Mouse (Mus musculus): ENCODE data around the gene Oxld1. TPM values are rescaled to one million over a fixed set of nuclear protein-coding genes. Genes with fewer than 3 reads are reported as not detected.

Gene Oxld1
- polyA plus RNA-seq, 1 experiment = 5.8 TPM

DNA sequence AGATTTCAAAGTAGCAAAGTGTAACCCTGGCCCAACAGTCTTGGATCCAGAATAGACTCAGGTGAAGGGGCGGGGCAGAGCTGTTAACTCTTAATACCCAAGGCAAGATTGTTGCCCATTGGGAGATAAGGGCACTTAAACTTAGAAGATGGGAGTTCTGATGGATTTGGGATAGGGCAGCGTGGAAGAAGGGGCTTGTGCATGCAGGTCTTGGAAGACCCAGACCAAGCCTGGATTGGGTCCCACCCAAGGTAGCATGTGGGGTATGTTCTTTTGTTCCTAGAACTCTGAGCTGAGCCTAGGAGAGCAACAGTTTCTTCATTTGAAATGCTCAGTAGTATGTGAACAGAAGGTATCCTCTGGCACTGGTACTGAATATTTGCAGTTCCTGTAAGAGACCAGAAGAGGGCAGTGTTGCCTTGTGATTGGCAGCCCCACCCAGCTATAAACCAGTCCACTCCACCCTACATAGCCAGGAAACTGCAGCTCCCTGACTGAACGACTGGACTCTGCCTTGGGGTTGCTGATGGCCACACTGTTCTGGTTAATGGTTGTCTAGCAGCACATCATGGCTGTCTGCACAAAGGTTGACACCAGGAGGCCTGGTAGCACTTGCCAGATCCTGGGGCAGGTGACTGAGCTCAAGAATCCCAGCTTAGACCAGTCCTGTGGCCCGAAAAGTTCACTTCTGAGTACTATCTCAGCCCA, 31.3 kb upstream of the Oxld1 start:
- TF ChIP-seq EP300 (IDR thresholded peaks at IDR 0.05; ENCODE audit: insufficient read depth, low read depth, low read length) (0 out of 2 replicates have a peak, but pooled peaks have one; percentile 24), POLR2A (IDR thresholded peaks at IDR 0.05; ENCODE audit: insufficient read depth, low read length) (no peak), CTCF (IDR thresholded peaks at IDR 0.05; ENCODE audit: low read depth, low read length) (peak; percentile 78)
- Histone ChIP-seq H3K4me1 (ENCODE audit: control insufficient read depth, insufficient read depth, low read length) (peaks cover 2% of the 10 kb centered on the region), H3K9me3 (replicated peaks; ENCODE audit: control insufficient read depth, insufficient read depth, low read length, poor library complexity, severe bottlenecking) (no peaks in the 10 kb centered on the region), H3K27me3 (ENCODE audit: control insufficient read depth, insufficient read depth, low read length, poor library complexity, severe bottlenecking) (no peaks in the 10 kb centered on the region), H3K27ac (ENCODE audit: insufficient read depth, low read length) (no peak overlapping the region), H3K4me3 (ENCODE audit: low read depth, low read length) (no peak overlapping the region), H3K36me3 (ENCODE audit: control insufficient read depth, insufficient read depth, low read length, poor library complexity, severe bottlenecking) (peaks cover 32% of the 10 kb centered on the region), H3K9ac (ENCODE audit: low read depth, poor library complexity, severe bottlenecking) (no peak overlapping the region)

DNA sequence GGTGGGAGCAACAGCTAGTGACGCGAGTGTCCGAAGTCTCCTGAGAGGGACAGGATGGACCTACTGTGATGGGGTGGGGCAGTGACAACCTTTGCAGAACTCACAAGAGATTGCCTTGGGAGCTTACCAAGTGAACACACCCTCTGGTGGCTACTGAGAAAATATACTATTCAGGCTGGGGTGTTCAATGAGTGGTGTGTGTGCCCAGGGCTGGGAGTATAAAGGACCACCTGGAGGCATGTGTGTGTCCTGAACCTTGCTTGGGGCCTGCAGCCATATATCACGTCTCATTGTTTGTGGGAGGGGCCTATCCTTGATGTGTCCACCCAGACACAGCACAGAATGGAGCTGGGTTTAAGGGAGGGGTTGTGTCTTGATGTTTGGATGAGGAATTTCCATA, 30.6 kb upstream of the Oxld1 start:
- TF ChIP-seq EP300 (IDR thresholded peaks at IDR 0.05; ENCODE audit: insufficient read depth, low read depth, low read length) (no peak), CTCF (IDR thresholded peaks at IDR 0.05; ENCODE audit: low read depth, low read length) (no peak), POLR2A (IDR thresholded peaks at IDR 0.05; ENCODE audit: insufficient read depth, low read length) (no peak)
- H3K27ac ChIP-seq (ENCODE audit: insufficient read depth, low read length) = no peak overlapping the region

DNA sequence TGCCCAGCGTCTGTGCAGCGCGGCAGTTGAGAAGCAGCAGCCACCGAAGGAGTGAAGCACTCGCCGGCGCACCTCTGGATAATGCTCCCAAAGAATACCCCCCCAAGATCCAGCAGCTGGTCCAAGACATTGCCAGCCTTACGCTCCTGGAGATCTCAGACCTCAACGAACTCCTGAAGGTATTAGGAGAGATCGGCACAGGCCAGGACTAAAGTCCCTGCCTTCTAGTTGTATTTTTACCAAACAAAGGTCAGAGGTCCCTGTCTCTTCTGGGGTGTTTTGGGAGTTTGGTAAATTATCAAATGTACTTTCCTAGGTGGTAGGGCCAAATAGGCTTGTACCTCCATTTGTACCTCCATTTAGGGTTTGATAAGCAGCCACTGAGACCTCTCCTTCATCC, 27.4 kb upstream of the Oxld1 start:
- Histone ChIP-seq H3K4me1 (ENCODE audit: control insufficient read depth, insufficient read depth, low read length) (peaks cover 2% of the 10 kb centered on the region), H3K27me3 (ENCODE audit: control insufficient read depth, insufficient read depth, low read length, poor library complexity, severe bottlenecking) (no peaks in the 10 kb centered on the region), H3K36me3 (ENCODE audit: control insufficient read depth, insufficient read depth, low read length, poor library complexity, severe bottlenecking) (peaks cover 32% of the 10 kb centered on the region), H3K27ac (ENCODE audit: insufficient read depth, low read length) (0 out of 2 replicates have a peak overlapping the region, but pooled peaks have one; percentile 5), H3K4me3 (ENCODE audit: low read depth, low read length) (peak overlapping the region; percentile 97), H3K9me3 (replicated peaks; ENCODE audit: control insufficient read depth, insufficient read depth, low read length, poor library complexity, severe bottlenecking) (no peaks in the 10 kb centered on the region), H3K9ac (ENCODE audit: low read depth, poor library complexity, severe bottlenecking) (peak overlapping the region; percentile 87)
- TF ChIP-seq EP300 (IDR thresholded peaks at IDR 0.05; ENCODE audit: insufficient read depth, low read depth, low read length) = no peak
- TF ChIP-seq POLR2A (IDR thresholded peaks at IDR 0.05; ENCODE audit: insufficient read depth, low read length) = no peak
- no peak for TF ChIP-seq CTCF (IDR thresholded peaks at IDR 0.05; ENCODE audit: low read depth, low read length)

More for the DNA sequence above, 30.6 kb upstream of the Oxld1 start:
- no peaks in the 10 kb centered on the region for H3K27me3 ChIP-seq (ENCODE audit: control insufficient read depth, insufficient read depth, low read length, poor library complexity, severe bottlenecking)
- H3K36me3 ChIP-seq (ENCODE audit: control insufficient read depth, insufficient read depth, low read length, poor library complexity, severe bottlenecking) = peaks cover 32% of the 10 kb centered on the region
- H3K4me1 ChIP-seq (ENCODE audit: control insufficient read depth, insufficient read depth, low read length) = peaks cover 2% of the 10 kb centered on the region
- H3K4me3 ChIP-seq (ENCODE audit: low read depth, low read length) = no peak overlapping the region
- no peaks in the 10 kb centered on the region for H3K9me3 ChIP-seq (replicated peaks; ENCODE audit: control insufficient read depth, insufficient read depth, low read length, poor library complexity, severe bottlenecking)
- H3K9ac ChIP-seq (ENCODE audit: low read depth, poor library complexity, severe bottlenecking) = no peak overlapping the region

DNA sequence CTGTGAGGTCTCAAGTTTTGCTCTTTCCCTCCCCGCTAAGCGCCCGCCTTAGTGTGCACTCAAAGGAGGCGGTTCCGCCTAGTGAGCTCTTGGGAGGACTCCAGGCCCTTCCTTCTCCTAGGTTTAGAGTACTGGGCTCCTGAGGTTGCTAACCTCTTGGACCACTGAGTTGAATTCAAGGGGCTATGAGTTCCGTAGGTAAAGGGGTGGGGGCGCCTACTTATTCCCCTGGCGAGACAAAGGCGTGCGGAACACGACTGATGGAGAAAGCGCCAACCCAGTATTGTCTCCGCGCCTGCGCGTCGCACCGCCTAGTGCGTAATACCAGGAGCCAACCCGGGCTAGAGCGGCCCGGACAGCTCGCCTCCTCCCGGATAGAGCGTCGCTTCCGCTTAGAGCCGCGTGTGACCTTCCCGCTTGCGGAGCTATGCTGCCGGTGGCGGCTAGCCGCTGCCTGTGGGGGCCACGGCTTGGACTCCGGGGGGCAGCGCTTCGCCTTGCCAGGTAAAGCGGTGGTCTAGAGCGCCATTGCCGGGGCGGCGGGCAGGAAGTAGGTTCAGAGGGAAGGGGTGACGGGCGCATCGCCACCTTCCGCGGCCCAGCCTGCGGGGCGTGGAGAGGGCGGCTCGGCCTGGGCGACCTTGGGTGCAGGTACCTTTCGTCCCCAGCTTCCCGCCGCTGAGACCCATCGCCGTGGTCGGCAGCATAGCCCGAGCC, 26.6 kb upstream of the Oxld1 start, which contains the start of gene Mrpl12:
Gene Mrpl12 (plus strand): TSS at position 349 of the 717 bp plus-strand sequence.
- Histone ChIP-seq H3K9me3 (replicated peaks; ENCODE audit: control insufficient read depth, insufficient read depth, low read length, poor library complexity, severe bottlenecking) (no peaks in the 10 kb centered on the region), H3K4me1 (ENCODE audit: control insufficient read depth, insufficient read depth, low read length) (peaks cover under 1% of the 10 kb centered on the region), H3K27ac (ENCODE audit: insufficient read depth, low read length) (peak within 1 kb of the TSS; percentile 42), H3K9ac (ENCODE audit: low read depth, poor library complexity, severe bottlenecking) (peak within 1 kb of the TSS; percentile 87), H3K36me3 (ENCODE audit: control insufficient read depth, insufficient read depth, low read length, poor library complexity, severe bottlenecking) (peaks cover 31% of the 10 kb centered on the region), H3K27me3 (ENCODE audit: control insufficient read depth, insufficient read depth, low read length, poor library complexity, severe bottlenecking) (no peaks in the 10 kb centered on the region), H3K4me3 (ENCODE audit: low read depth, low read length) (peak within 1 kb of the TSS; percentile 97)
- peak; percentile 48 for TF ChIP-seq POLR2A (IDR thresholded peaks at IDR 0.05; ENCODE audit: insufficient read depth, low read length)
- TF ChIP-seq EP300 (IDR thresholded peaks at IDR 0.05; ENCODE audit: insufficient read depth, low read depth, low read length) = 0 out of 2 replicates have a peak, but pooled peaks have one; percentile 14
- no peak for TF ChIP-seq CTCF (IDR thresholded peaks at IDR 0.05; ENCODE audit: low read depth, low read length)

DNA sequence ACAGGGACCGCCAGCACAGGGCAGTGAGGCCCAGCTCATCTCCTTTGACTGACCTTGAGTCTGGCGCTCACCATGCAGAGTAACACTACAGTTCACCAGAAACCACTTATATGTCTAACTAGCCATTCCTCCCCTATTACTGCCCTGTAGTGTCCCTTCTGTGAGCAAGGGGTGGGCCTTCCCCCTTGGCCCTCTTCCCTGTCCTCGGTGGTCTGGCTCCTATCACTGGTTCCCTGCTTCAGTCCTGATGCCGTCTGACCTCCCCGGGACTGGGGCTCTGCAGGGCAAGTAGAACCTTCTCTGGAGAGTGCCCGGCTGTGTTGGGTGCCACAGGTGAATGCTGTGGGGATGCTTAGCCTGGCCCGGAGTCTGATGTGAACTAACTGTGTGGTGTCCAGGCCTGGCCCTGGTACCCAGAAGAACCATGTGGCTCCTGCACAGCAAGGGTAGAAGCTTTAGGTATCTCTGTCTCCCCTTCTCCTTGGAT, 25.6 kb upstream of the Oxld1 start:
- H3K9me3 ChIP-seq (replicated peaks; ENCODE audit: control insufficient read depth, insufficient read depth, low read length, poor library complexity, severe bottlenecking) = no peaks in the 10 kb centered on the region
- no peaks in the 10 kb centered on the region for H3K4me1 ChIP-seq (ENCODE audit: control insufficient read depth, insufficient read depth, low read length)
- 0 out of 2 replicates have a peak overlapping the region, but pooled peaks have one; percentile 42 for H3K27ac ChIP-seq (ENCODE audit: insufficient read depth, low read length)
- no peaks in the 10 kb centered on the region for H3K27me3 ChIP-seq (ENCODE audit: control insufficient read depth, insufficient read depth, low read length, poor library complexity, severe bottlenecking)
- H3K36me3 ChIP-seq (ENCODE audit: control insufficient read depth, insufficient read depth, low read length, poor library complexity, severe bottlenecking) = peaks cover 34% of the 10 kb centered on the region
- peak overlapping the region; percentile 97; the same call in 1 of the 2 replicates for H3K4me3 ChIP-seq (ENCODE audit: low read depth, low read length)
- H3K9ac ChIP-seq (ENCODE audit: low read depth, poor library complexity, severe bottlenecking) = peak overlapping the region; percentile 87; the same call in 1 of the 2 replicates
- TF ChIP-seq CTCF (IDR thresholded peaks at IDR 0.05; ENCODE audit: low read depth, low read length) (no peak), POLR2A (IDR thresholded peaks at IDR 0.05; ENCODE audit: insufficient read depth, low read length) (no peak), EP300 (IDR thresholded peaks at IDR 0.05; ENCODE audit: insufficient read depth, low read depth, low read length) (no peak)

Data from ES-Bruce4 (cell line).